Mouse (Mus musculus) ZHBTc4 (cell line): ENCODE results near the gene Hoxd10.

Experiments
- DNase-seq: peaks from one replicate; pipeline ENCODE4 v3.0.0-alpha.2; 2011; ENCODE audit warnings: low read depth, low spot score

Hoxd10 gene

GRCm38 (mm10) chr2:74680561-74681398 is 10.9 kb upstream of the Hoxd10 start:
- peak; percentile 56 for DNase-seq

- peak; percentile 80 for DNase-seq
Measured at GRCm38 (mm10) chr2:74681594-74682531, 9.9 kb upstream of the Hoxd10 start.

- peak; percentile 47 for DNase-seq
Measured at GRCm38 (mm10) chr2:74682796-74683195, 8.9 kb upstream of the Hoxd10 start.

GRCm38 (mm10) chr2:74683471-74683951 is 8.2 kb upstream of the Hoxd10 start:
- peak; percentile 71 for DNase-seq

- DNase-seq = no peak
Measured at GRCm38 (mm10) chr2:74684106-74684505, 7.6 kb upstream of the Hoxd10 start.

GRCm38 (mm10) chr2:74685059-74685603 is 6.6 kb upstream of the Hoxd10 start:
- DNase-seq = no peak

- DNase-seq = peak; percentile 90
Measured at GRCm38 (mm10) chr2:74686301-74686987, 5.3 kb upstream of the Hoxd10 start.

- peak; percentile 35 for DNase-seq
Measured at GRCm38 (mm10) chr2:74686988-74687697, 4.6 kb upstream of the Hoxd10 start.

GRCm38 (mm10) chr2:74687698-74688555 is 3.8 kb upstream of the Hoxd10 start:
- DNase-seq = peak; percentile 51

GRCm38 (mm10) chr2:74688795-74689573 is 2.7 kb upstream of the Hoxd10 start:
- no peak for DNase-seq

GRCm38 (mm10) chr2:74689574-74690337 is 2.0 kb upstream of the Hoxd10 start:
- peak; percentile 41 for DNase-seq

- no peak for DNase-seq
Measured at GRCm38 (mm10) chr2:74690338-74690716, 1.4 kb upstream of the Hoxd10 start.

- DNase-seq = peak; percentile 45
Measured at GRCm38 (mm10) chr2:74691995-74692807, 477 bp downstream of the Hoxd10 start.

GRCm38 (mm10) chr2:74692808-74693431 is 1.2 kb downstream of the Hoxd10 start:
- peak; percentile 38 for DNase-seq

- no peak for DNase-seq
Measured at GRCm38 (mm10) chr2:74693432-74693827, 1.7 kb downstream of the Hoxd10 start.

GRCm38 (mm10) chr2:74694066-74694465 is 2.3 kb downstream of the Hoxd10 start:
- peak; percentile 86 for DNase-seq

GRCm38 (mm10) chr2:74695383-74695782 is 3.7 kb downstream of the Hoxd10 start:
- DNase-seq = no peak
